Mouse (Mus musculus): Measurements from ENCODE around the gene Klhl42. TPM values are rescaled to one million over a fixed set of nuclear protein-coding genes. Genes with fewer than 3 reads are reported as not detected.

The Klhl42 gene
- total RNA-seq, 1 experiment, result 9.1 TPM

DNA sequence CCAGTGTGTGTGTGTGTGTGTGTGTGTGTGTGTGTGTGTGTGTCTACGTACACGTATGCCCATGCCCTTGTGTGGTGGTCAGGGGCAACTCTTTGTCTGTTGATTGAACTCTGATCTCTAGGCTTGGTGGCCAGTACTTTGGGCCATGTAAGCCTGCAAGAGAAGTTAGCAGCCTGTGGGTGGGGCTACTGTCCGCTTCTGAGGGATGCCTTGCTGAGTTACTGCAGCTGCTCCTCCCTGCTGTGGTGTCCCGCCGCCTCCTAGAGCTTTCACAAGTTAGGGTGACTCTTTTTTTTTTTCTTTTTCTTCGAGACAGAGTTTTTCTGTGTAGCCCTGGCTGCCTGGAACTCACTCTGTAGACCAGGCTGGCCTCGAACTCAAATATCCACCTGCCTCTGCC is 31.9 kb upstream of the Klhl42 start:
- H3K9ac ChIP-seq (ENCODE audit: insufficient read depth, low read depth, low read length, poor library complexity, severe bottlenecking), result no peak overlapping the region
- TF ChIP-seq CHD2 (IDR thresholded peaks at IDR 0.05; ENCODE audit: low read depth, low read length) (no peak), ZNF384 (IDR thresholded peaks at IDR 0.05; ENCODE audit: low read depth, low read length) (no peak), ZC3H11A (IDR thresholded peaks at IDR 0.05; ENCODE audit: borderline replicate concordance, low read depth, low read length) (no peak), MAFK (IDR thresholded peaks at IDR 0.05; ENCODE audit: insufficient read depth, low read depth, low read length) (no peak), HCFC1 (IDR thresholded peaks at IDR 0.05; ENCODE audit: borderline replicate concordance, insufficient read depth, low read length) (no peak)
- H3K27ac ChIP-seq (ENCODE audit: insufficient read depth, low read depth, low read length, poor library complexity, severe bottlenecking), result no peak overlapping the region
- in situ Hi-C loops (cut with MboI; ENCODE audit: low sequenced_read_pairs in 2 of 2, unreplicated experiment in 2 of 2), result no loop called here
- no peak for DNase-seq (ENCODE audit: low read depth, low spot score)
- peaks cover 24% of the 10 kb centered on the region for H3K36me3 ChIP-seq (ENCODE audit: control insufficient read depth, insufficient read depth, low read length, poor library complexity, severe bottlenecking)
- H3K4me3 ChIP-seq (ENCODE audit: insufficient read depth in 1 of 2, low read depth in 1 of 2, low read length in 2 of 2, poor library complexity in 1 of 2, severe bottlenecking in 1 of 2), result no peak overlapping the region
- H3K4me1 ChIP-seq (ENCODE audit: control insufficient read depth in 2 of 2, insufficient read depth in 2 of 2, low read length in 2 of 2, poor library complexity in 1 of 2), result no peaks in the 10 kb centered on the region
- no peaks in the 10 kb centered on the region for H3K9me3 ChIP-seq (ENCODE audit: control insufficient read depth, insufficient read depth, low read depth, low read length)

DNA sequence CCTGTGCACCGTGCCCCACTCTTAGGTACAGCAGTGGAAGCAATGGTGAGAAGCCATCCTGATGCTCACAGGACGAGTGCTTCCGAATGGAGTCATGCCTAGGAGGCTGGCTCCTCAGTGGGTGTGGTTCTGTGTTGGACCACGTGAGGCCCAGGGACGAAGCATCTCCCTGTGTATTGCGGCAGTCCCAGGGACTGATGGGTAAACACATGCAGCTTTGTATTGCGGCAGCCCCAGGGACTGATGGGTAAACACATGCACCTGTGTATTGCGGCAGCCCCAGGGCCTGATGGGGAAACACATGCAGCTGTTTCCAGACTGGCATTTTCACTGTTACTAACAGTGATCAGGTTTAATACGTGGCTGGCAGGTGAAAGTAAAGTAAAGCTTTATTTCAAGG is 29.5 kb upstream of the Klhl42 start:
- TF ChIP-seq CHD2 (IDR thresholded peaks at IDR 0.05; ENCODE audit: low read depth, low read length) (no peak), ZC3H11A (IDR thresholded peaks at IDR 0.05; ENCODE audit: borderline replicate concordance, low read depth, low read length) (no peak), MAFK (IDR thresholded peaks at IDR 0.05; ENCODE audit: insufficient read depth, low read depth, low read length) (no peak), ZNF384 (IDR thresholded peaks at IDR 0.05; ENCODE audit: low read depth, low read length) (no peak), HCFC1 (IDR thresholded peaks at IDR 0.05; ENCODE audit: borderline replicate concordance, insufficient read depth, low read length) (no peak)
- 0 out of 4 replicates have a peak, but pooled peaks cover 0 to 2% of the 10 kb centered on the region in 2 experiments for H3K4me1 ChIP-seq (ENCODE audit: control insufficient read depth in 2 of 2, insufficient read depth in 2 of 2, low read length in 2 of 2, poor library complexity in 1 of 2)
- H3K9ac ChIP-seq (ENCODE audit: insufficient read depth, low read depth, low read length, poor library complexity, severe bottlenecking), result no peak overlapping the region
- no peak for DNase-seq (ENCODE audit: low read depth, low spot score)
- H3K9me3 ChIP-seq (ENCODE audit: control insufficient read depth, insufficient read depth, low read depth, low read length), result no peaks in the 10 kb centered on the region
- no peak overlapping the region for H3K27ac ChIP-seq (ENCODE audit: insufficient read depth, low read depth, low read length, poor library complexity, severe bottlenecking)
- H3K4me3 ChIP-seq (ENCODE audit: insufficient read depth in 1 of 2, low read depth in 1 of 2, low read length in 2 of 2, poor library complexity in 1 of 2, severe bottlenecking in 1 of 2), result no peak overlapping the region
- H3K36me3 ChIP-seq (ENCODE audit: control insufficient read depth, insufficient read depth, low read length, poor library complexity, severe bottlenecking), result peaks cover 28% of the 10 kb centered on the region
- in situ Hi-C loops (cut with MboI; ENCODE audit: low sequenced_read_pairs in 2 of 2, unreplicated experiment in 2 of 2), result no loop called here

DNA sequence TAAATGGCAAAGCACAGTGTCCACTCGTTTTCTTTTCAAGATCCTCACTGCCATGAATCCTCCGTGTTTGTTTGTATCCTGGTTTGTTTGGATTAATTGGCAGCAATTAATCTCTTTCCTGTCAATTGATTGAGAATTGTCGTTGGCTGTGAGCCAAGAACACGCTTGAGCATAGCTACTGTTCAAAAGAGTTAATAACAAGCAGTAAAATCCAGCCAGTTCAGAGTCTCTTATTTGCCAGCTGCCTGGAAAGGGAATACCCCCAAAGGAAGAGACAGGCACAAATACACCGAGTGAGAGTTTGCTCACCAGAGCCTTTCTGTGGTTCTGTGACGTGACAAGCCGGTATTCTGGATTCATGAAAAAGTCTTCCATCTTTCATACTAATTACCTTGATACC is 29.1 kb upstream of the Klhl42 start:
- Histone ChIP-seq H3K9me3 (ENCODE audit: control insufficient read depth, insufficient read depth, low read depth, low read length) (no peaks in the 10 kb centered on the region), H3K36me3 (ENCODE audit: control insufficient read depth, insufficient read depth, low read length, poor library complexity, severe bottlenecking) (peaks cover 31% of the 10 kb centered on the region), H3K27ac (ENCODE audit: insufficient read depth, low read depth, low read length, poor library complexity, severe bottlenecking) (no peak overlapping the region), H3K9ac (ENCODE audit: insufficient read depth, low read depth, low read length, poor library complexity, severe bottlenecking) (no peak overlapping the region), H3K4me1 (ENCODE audit: control insufficient read depth in 2 of 2, insufficient read depth in 2 of 2, low read length in 2 of 2, poor library complexity in 1 of 2) (peaks cover 0 to 4% of the 10 kb centered on the region in 2 experiments; a peak in 1 of 4 replicates), H3K4me3 (ENCODE audit: insufficient read depth in 1 of 2, low read depth in 1 of 2, low read length in 2 of 2, poor library complexity in 1 of 2, severe bottlenecking in 1 of 2) (no peak overlapping the region)
- TF ChIP-seq ZC3H11A (IDR thresholded peaks at IDR 0.05; ENCODE audit: borderline replicate concordance, low read depth, low read length), result no peak
- no peak for TF ChIP-seq MAFK (IDR thresholded peaks at IDR 0.05; ENCODE audit: insufficient read depth, low read depth, low read length)
- no peak for TF ChIP-seq CHD2 (IDR thresholded peaks at IDR 0.05; ENCODE audit: low read depth, low read length)
- TF ChIP-seq ZNF384 (IDR thresholded peaks at IDR 0.05; ENCODE audit: low read depth, low read length), result no peak
- no peak for TF ChIP-seq HCFC1 (IDR thresholded peaks at IDR 0.05; ENCODE audit: borderline replicate concordance, insufficient read depth, low read length)
- in situ Hi-C loops (cut with MboI; ENCODE audit: low sequenced_read_pairs in 2 of 2, unreplicated experiment in 2 of 2), result no loop called here
- DNase-seq (ENCODE audit: low read depth, low spot score), result no peak

DNA sequence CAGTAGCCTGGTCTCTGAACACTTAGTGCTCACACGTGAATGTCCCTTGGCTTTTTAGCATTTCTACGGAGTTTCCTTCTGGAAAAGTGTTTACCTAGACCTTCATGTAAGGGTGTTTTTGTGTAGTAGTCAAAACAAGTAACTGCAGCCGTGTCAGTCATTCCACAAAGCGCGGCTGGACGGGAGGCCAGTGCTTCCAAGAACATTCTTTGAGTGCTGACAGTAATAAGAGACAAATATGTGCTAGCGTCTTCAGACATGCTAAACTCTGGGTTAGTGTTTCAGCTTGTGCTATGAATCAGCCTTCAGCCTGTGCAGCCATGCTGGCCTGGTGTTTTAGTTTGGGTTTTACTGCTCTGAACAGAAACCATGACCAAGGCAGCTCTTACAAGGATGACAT is 28.5 kb upstream of the Klhl42 start:
- H3K9me3 ChIP-seq (ENCODE audit: control insufficient read depth, insufficient read depth, low read depth, low read length), result no peaks in the 10 kb centered on the region
- TF ChIP-seq HCFC1 (IDR thresholded peaks at IDR 0.05; ENCODE audit: borderline replicate concordance, insufficient read depth, low read length) (no peak), MAFK (IDR thresholded peaks at IDR 0.05; ENCODE audit: insufficient read depth, low read depth, low read length) (no peak), ZC3H11A (IDR thresholded peaks at IDR 0.05; ENCODE audit: borderline replicate concordance, low read depth, low read length) (no peak), ZNF384 (IDR thresholded peaks at IDR 0.05; ENCODE audit: low read depth, low read length) (no peak), CHD2 (IDR thresholded peaks at IDR 0.05; ENCODE audit: low read depth, low read length) (no peak)
- H3K9ac ChIP-seq (ENCODE audit: insufficient read depth, low read depth, low read length, poor library complexity, severe bottlenecking), result no peak overlapping the region
- peaks cover 0 to 4% of the 10 kb centered on the region in 2 experiments; a peak in 1 of 4 replicates for H3K4me1 ChIP-seq (ENCODE audit: control insufficient read depth in 2 of 2, insufficient read depth in 2 of 2, low read length in 2 of 2, poor library complexity in 1 of 2)
- no peak overlapping the region for H3K27ac ChIP-seq (ENCODE audit: insufficient read depth, low read depth, low read length, poor library complexity, severe bottlenecking)
- peaks cover 32% of the 10 kb centered on the region for H3K36me3 ChIP-seq (ENCODE audit: control insufficient read depth, insufficient read depth, low read length, poor library complexity, severe bottlenecking)
- DNase-seq (ENCODE audit: low read depth, low spot score), result no peak
- in situ Hi-C loops (cut with MboI; ENCODE audit: low sequenced_read_pairs in 2 of 2, unreplicated experiment in 2 of 2), result no loop called here
- H3K4me3 ChIP-seq (ENCODE audit: insufficient read depth in 1 of 2, low read depth in 1 of 2, low read length in 2 of 2, poor library complexity in 1 of 2, severe bottlenecking in 1 of 2), result no peak overlapping the region
